Mouse (Mus musculus) megakaryocyte-erythroid progenitor cell, adult 5-6 weeks (primary cell): ENCODE results near the gene Atp1a4. TPM values are rescaled to one million over a fixed set of nuclear protein-coding genes. Genes with fewer than 3 reads are reported as not detected.

Experiments
- ATAC-seq: replicated peaks from 2 replicates; pipeline ENCODE4 v1.8.0; 2016; ENCODE audit warnings: mild to moderate bottlenecking, inconsistent platforms; ENCODE audit not compliant: severe bottlenecking, poor library complexity, low FRiP score, low TSS enrichment
- total RNA-seq, 2 experiments: library from RNA; stranded (forward) in 1 of 2; stranded (reverse) in 1 of 2; fragments of 200-1000, 215-1000 nt in 1 of 2; fragments of >200 nt in 1 of 2; fragmentation: Nextera tagmentation in 1 of 2; gene quantifications; 2 replicates each; pipeline ENCODE4 v1.2.3; 2014 to 2017

Gene Atp1a4
- total RNA-seq (2014; fragmentation: Nextera tagmentation): not detected in 2 replicates
- not detected in 2 replicates for total RNA-seq (2017)

DNA sequence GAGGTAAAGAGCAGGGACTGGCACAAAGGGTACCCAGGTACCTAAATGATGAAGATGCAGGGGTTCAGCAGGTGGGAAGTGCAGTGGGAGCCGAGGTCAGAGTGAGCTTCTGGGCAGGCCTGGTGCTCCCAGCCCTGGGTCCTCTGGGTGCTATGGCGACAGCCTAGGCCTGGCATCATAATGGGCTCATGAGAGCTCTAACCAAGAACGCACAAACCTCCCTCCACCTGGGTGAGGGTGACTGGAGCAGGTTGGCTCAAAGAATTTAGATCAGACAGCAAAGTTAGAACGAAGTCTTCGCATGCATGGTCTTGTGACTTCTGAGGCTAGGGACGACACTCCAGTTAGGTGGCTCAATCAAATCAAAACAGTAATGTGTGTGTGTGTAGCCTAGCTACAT lies at the start of gene Atp1a4:
Gene Atp1a4 (minus strand): TSS at position 101 of the 400 bp plus-strand sequence.
- ATAC-seq: no peak

DNA sequence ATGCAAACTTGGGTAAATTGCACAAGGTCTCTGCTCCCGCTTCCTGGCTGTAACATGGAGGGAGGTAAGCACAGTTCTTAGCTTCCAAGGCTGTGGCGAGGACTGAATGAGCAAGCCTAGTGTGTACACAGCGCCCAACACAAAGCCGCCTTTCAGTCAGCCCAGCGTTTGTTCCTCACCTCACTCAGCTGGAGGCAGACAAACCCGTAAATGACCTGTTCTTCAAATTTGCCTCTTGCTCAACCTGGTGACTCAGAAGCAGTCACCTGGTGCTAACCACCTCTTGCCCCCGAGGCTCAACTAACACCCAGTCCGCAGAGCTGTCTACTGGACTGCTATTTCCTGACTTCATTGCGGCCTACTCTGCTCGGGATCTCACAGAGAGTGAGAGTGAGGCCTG lies 49.7 kb upstream of the Atp1a4 start:
- no peak for ATAC-seq

DNA sequence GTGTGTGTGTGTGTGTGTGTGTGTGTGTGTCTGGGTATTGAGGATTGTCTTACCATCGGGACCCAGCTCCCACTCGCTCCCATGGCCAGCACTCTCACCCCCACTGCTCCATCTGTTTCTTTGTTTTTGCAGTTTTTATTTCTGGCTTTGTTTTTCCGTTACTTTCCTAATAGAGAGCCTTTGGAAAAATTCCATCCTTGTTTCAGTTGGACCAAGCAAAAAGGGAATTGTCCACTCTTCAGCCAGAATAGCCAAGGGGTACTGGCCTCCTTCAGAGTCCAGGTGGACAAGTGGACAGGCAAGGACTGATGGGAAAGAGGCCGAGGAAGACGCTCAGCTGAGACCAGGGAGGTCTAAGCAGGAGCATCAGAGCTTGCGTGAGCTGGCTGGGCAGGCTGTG lies 48.7 kb upstream of the Atp1a4 start:
- ATAC-seq: no peak

DNA sequence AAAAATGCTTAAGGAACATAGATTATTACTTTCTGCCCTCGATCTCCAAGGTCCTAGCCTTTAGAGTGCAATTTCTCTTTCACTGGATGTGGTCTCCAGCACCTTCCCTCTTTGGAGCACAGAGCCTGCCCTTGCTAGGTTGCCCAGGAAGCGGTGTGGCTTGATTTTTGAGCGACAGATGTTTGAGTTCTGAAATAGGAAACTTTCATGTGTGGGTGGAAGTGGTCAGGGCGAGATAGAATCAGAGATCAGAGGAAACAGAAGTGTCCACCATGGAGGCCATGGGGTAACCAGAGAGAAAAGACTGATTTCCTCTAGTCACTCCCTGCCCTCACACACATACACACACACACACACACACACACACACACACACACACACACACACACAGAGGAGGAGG lies 48.0 kb upstream of the Atp1a4 start:
- ATAC-seq: no peak

DNA sequence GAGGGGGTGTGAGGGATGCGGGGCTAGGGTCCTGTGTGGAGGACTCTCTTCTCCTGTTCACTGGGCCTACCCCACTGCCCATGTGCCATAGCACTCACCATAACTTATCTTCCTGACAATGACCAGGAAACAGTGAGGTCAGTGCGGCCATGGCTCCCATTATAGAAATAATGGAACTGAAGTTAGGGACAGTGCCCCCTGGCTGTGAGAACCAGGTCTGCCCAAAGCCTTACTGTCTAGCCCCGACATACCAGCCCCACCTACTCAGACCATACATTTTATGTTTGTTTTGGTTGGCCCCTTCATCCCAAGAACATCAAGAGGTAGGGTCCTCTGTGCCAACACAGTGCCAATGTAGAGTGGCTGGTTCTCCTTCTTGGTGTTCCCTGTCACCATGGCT lies 47.4 kb upstream of the Atp1a4 start:
- ATAC-seq: no peak

DNA sequence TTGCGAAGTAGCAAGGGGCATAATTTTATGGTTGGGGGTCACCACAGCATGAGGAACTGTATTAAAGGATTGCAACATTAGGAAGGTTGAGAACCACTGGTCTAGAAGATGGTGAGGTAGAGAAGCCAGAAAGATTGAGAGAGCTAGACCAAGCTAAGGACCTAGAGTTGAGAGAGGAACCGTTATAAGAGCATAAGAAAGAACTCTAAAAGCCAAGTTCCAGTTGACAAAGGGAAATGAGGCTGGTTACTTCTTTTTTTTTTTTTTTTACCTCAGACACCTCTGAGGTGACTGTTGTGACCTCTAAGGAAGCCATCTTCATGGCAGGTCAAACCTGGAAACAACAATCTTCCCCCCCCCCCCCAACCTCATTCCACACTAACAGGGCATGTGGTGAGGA lies 46.9 kb upstream of the Atp1a4 start:
- no peak for ATAC-seq

DNA sequence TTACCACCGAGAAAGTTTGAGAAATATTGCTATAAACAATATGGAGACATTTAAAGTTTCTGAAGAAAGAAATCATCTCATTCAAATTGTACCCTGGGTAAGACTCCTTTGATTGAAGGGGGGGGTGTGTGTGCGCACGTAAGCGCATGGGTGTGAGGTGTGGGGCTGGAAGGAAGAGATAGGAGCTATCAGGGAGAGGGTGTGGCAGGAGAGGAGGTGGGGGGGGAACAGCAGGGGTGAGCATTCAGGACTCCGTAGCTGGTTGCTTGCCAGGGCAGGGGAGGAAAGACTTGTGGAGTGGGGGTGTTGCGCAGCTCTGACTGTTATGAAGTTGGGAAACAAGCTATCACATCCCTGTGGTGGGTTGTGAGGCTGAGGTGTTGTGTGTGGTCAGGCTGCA lies 46.2 kb upstream of the Atp1a4 start:
- peak; percentile 85 for ATAC-seq

DNA sequence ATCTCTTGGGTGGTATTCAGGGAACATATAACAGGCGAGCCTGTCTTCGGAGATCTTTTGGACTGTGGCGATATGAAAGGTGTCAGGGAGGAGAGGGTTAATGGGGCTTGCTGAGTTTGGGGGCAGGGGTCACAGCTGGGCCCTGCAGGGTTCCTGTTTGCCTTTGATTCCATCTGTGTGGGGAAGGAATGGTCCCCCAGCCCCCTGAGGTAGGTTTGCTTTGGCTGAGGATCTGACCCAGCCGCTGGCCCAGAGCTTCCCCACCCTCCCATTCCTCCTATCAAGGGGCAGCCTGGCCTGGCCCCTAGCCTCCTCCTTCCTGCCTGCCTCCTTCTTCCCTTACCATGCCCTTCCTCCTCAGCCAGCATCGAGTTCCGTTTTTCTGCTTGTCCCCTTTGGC lies 44.6 kb upstream of the Atp1a4 start:
- no peak for ATAC-seq

DNA sequence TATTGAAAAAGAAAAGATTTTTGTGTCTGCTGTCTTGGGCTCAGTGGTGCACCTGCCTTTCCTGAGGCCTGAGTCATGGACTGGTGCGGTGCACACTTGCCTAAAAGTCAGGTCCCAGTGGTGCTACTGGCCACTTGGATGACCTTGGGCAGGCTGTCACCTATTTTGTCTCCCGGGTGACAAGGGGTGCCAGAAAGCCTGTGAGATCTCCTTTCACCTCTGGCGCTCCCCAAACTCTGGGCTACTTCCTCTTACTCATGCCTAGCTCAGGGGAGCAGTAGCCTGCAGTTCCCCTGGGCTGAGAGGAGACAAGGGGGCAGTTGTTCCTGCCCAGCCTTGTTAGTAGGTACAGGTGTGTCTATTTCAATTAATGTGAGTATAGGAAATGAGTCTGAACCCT lies 44.1 kb upstream of the Atp1a4 start:
- ATAC-seq: no peak

DNA sequence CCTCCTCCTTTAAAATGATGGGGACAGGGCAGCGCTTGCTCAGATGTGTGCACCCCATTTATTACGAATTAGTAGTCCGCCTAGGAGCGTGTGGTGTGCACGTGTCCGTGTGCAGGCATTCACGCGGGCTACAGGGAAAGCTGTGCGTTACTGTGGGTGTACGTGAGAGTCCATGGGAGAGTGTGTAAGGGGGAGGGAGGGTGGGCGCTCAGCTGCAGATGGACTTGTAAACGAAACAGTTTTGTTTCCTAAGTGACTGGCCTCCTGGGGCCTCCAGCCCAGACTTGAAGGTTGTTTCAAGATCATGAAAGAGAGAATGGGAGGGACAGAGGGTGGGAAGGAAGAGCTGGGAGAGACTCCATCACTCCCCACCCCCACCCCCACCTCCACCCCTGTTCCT lies 43.0 kb upstream of the Atp1a4 start:
- ATAC-seq: no peak

DNA sequence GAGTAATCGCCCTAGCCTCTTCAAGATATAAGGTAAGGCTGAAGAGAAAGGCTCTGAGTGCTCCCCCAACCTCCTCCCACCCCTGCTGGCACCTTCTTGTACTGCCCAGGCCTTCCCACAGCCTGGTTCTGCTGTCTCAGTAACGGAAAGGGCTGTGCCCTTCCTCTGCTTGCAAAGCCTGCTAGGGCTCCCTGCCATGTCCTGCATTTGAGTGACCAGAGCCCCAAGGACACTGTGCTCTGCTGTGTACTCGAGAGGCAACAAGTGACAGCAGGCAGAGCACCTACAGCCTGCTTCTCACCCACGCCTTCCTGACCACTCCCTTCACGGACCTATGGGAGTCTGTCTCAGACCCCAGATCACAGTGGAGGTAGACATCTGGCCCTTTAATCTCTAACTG lies 42.0 kb upstream of the Atp1a4 start:
- ATAC-seq: no peak

DNA sequence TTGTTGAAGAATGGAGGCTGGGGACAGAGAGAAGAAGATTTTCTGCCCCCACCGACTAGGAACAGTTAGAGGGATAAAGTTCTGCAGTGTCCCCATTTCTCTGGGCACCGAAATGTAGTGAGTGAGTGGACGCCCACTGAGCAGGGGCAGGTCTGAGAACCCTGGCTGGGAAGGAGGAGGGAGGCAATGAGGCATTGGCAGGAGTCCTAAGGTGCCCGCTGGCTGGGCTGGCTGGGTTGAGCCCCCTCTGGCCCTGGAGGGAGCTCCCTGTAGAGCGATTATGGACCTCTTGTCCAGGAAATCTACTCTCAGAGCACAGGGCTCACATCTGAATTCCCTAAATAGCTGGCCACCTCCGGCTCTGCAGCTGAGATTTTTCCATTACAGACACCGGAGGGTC lies 41.3 kb upstream of the Atp1a4 start:
- ATAC-seq: no peak

DNA sequence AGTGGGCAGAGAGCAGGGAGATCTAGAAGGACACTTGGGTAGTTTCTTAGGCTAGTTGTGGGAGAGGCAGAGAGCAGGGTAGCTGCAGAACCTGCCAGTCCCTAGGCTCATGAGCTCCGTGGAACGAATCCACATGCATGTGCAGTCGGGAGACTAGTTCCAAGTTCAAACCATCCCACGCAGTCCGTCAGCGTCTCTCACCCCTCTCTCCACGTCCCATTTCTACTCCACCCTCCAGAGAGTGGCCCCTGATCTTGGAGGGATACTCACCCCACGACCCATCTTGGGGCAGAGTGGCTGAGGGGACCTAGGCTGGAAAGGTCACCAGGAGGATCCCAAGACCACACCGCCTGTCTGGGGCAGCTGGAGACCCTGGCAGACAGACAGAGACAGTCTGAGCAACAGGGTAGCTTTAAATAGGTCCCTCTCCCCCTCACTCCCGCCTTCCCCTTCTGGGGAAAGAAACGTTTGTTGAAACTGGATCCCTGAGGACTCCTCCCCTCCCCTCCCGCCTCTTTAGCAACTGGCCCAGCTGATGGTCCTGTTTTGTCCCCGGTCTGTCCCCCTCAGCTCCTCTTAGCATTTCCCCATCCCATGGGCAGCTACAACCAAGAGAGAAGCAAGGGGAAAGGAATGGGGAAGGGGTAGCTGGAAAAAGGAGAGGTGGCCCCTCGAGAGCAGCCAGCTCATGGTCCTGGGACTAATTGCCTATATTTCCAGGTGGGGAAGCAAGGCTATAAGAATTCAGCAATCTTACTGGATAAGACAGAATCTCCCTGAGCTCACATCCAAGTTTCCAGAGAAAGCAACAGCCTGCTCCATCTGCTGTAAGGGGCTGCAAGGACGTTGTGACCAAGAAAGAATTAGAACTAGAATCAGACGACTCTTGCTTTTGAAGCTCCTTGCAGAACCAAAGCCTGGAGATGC lies 39.7 kb upstream of the Atp1a4 start, which contains the start of gene Atp1a2:
Gene Atp1a2 (minus strand): TSS at position 454 of the 927 bp plus-strand sequence.
- no peak for ATAC-seq

DNA sequence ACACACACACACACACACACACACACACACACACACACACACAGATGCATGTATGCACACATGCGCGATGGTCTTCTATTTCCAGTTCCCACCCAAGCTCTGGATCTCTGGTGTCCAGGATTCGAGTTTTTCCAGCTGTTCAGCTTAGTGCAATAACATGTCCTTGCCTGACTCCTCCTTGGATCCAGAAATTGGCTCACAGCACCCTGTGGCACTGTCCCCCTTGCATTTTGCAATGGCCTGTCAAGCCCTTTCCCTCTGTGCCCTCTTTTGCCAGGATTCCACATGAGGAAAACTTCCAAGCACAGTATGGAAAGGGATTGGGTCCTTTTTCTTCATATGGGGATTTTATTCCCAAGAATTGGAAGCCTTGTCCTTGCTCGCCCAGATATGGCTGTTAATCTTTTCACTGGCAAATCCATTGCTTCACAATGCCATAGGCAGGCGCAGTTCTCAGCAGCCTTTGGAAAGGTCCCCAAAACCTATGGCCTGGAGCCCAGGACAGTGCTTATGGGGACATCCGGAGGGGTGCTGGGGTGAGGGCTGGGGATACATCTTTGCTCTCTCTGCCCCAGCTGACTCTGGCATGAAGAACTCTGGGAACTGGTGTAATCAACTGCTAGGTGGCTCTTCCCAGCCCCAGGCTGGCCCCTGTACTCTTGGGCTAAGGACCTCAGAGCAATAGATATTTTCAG lies 38.7 kb upstream of the Atp1a4 start:
- no peak for ATAC-seq

DNA sequence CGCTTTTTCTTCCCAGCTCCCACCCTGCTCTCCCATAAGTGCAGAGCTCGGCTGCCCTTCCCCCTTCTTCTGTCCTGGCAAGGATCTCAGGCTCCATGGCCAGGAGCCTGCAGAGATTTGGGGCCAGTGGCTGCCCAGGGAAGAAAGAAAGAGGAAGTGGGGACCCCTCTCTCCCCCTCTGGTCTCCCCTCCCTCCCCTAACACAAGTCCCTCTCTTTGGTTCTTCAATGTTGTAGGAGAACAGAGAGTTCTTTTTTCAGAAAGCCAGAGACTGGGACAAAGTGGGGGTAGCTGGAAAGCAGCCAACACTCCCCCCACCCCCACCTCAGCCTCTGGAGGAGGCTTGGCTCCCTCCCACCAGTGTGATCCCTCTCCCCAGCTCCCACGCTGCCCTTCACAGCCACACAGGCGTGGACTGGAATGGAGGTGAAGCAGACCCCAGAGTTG lies 37.6 kb upstream of the Atp1a4 start:
- ATAC-seq: no peak

DNA sequence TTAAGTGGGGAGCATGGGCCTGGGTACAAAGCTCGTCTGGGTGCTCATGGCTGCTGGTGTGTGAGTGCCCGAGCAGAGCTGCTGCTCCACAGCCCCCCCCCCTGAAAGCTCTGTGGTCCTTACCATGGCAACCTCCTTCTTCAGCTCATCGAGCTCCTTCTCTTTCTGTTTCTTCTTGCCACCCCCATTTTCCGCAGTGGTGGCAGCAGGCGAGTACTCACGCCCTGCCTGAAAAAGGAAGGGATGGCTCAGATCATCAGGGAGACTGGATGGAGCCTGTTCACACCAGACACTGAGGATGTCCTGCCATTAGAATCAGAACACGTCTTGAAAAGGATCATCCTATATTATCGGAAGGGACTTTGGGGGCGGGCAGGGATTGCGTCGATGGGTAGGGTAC lies 35.2 kb upstream of the Atp1a4 start:
- ATAC-seq: no peak

DNA sequence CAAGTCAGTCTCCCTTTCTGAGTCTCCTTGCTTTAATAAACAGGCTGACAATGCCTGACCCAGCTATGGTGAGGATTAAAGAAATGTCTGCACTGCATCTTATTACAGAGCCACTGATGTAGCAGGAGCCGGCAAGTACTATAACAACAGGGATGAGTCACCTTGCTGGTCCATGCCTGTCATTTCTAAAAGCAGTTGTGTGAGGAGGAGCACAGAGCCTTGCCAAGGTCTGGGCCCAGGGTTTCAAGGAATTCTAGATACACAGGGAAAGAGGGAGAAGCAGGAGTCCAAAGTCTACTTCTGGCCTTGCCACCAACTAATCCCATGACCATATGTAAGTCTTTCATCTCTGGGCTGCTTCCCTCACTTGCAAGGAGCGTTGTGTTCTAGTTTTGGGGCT lies 34.7 kb upstream of the Atp1a4 start:
- no peak for ATAC-seq

DNA sequence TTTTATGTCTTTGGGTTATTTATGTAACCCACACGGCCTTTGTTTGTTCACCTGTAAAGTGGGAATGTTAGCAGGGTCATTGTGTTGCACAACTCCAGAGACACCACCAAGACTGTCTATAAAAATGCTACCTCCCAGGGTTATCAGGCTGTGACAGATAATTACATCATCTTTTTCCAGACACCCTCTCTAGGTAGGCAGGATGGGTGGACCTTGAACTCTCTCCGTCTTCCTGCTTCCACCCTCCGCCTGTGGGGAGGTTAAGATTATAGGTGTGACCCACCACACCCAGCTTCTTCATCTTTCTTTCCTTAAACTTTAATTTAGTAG lies 31.4 kb upstream of the Atp1a4 start:
- no peak for ATAC-seq

DNA sequence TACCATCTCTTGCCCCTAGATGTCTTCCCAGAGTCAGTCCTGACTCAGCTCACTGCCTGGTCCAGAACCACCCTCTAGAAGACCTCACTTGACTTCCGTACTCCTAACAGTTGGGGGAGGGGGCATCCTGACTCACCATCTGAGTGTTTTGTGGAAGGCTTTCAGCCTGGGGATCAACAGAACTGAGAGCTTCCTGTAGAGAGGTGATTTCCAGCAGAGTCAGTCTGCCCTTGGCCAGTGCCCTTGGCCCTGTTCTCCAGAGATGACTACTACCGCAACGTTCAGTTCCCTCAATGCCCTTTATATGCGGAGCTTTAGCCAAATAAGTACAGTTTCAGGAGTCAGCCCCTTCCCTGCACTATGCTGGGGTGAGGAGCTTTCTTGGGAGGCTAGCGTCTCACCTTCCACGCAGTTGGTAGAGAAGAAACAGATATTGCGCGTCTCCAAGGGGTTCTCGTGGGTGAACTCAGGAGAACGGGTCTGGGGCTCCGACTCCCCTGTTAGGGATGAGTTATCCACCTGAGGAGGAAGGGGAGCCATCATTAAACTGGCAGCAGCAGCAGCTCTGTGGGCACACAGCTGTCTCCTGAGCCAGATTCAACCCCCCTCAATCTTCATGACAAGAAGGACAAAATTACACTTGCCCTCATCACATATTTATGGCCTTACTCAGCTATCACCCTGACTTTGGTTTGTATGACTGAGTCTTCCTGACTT lies 30.8 kb upstream of the Atp1a4 start:
- no peak for ATAC-seq

DNA sequence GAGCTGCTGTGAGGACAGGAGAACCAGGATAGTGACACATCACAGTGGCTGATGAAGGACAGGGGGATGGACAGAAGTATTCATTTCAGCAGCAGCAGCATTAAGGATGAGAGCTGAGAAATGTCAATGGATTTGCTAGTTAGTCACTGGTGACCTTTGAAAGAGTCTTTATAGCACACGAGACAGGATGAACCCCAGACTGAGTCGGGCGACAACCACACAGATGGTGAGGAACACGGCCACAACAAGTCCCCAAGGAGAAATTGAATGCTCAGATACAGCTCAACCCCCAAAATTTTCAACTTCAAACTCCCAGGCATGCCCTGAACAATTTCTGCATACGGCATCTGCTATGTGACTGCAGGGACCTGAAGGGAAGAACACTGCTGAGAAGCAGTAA lies 28.5 kb upstream of the Atp1a4 start:
- ATAC-seq: no peak
